Mouse (Mus musculus) C2C12 (cell line): ENCODE results near the gene Prdm9. TPM values are rescaled to one million over a fixed set of nuclear protein-coding genes. Genes with fewer than 3 reads are reported as not detected.

ENCODE experiments used
- H3K27me3 ChIP-seq: one replicate; pipeline ENCODE4 v1.6.1; 2011; ENCODE audit not compliant: control insufficient read depth, insufficient read depth, insufficient read length
- H3K36me3 ChIP-seq: one replicate; pipeline ENCODE4 v1.6.1; 2011; ENCODE audit not compliant: control insufficient read depth, insufficient read depth
- H3K4me3 ChIP-seq: one replicate; pipeline ENCODE4 v1.5.1; 2011; ENCODE audit warnings: mild to moderate bottlenecking, control low read depth; ENCODE audit not compliant: poor library complexity, insufficient read depth, severe bottlenecking
- H3K79me2 ChIP-seq: one replicate; pipeline ENCODE4 v1.6.1; 2011; ENCODE audit not compliant: control insufficient read depth, insufficient read depth
- H3K79me3 ChIP-seq: one replicate; pipeline ENCODE4 v1.6.1; 2011; ENCODE audit warnings: low read depth, control low read depth
- H3ac ChIP-seq: one replicate; pipeline ENCODE3; 2011; ENCODE audit warnings: low read depth; ENCODE audit not compliant: control insufficient read depth, insufficient read length
- CEBPB ChIP-seq: IDR thresholded peaks from one replicate; pipeline ENCODE4 v1.6.1; 2011; ENCODE audit warnings: low read depth, mild to moderate bottlenecking, control low read depth, moderate library complexity
- CTCF ChIP-seq: IDR thresholded peaks from one replicate; pipeline ENCODE4 v1.5.1; 2011; ENCODE audit not compliant: control insufficient read depth, insufficient read depth, insufficient read length
- FOSL1 ChIP-seq: IDR thresholded peaks from one replicate; pipeline ENCODE4 v1.8.0; 2011; ENCODE audit warnings: mild to moderate bottlenecking, low read length; ENCODE audit not compliant: poor library complexity, insufficient read depth, severe bottlenecking
- MAX ChIP-seq: IDR thresholded peaks from one replicate; pipeline ENCODE4 v1.6.1; 2011; ENCODE audit warnings: mild to moderate bottlenecking, control low read depth
- MYOD1 ChIP-seq: IDR thresholded peaks from one replicate; pipeline ENCODE4 v1.6.1; 2011; ENCODE audit warnings: low read depth; ENCODE audit not compliant: control insufficient read depth, insufficient read length
- MYOG ChIP-seq: IDR thresholded peaks from one replicate; pipeline ENCODE4 v1.6.1; 2011; ENCODE audit not compliant: control insufficient read depth, insufficient read length; ENCODE audit errors: extremely low read depth
- USF1 ChIP-seq: IDR thresholded peaks from one replicate; pipeline ENCODE4 v1.6.1; 2011; ENCODE audit warnings: low read depth, mild to moderate bottlenecking, control low read depth, moderate library complexity
- long read RNA-seq, 2 experiments: library from polyadenylated mRNA; unstranded; transcript quantifications; one replicate each; pipeline ENCODE4 v2.0.0; 2019 to 2020
- polyA plus RNA-seq: library from polyadenylated mRNA; unstranded; fragments of >200 nt; fragmentation: generic; extraction: Trizol; gene quantifications from one replicate; pipeline ENCODE4 v1.2.1, GENCODE M21; 2012; ENCODE audit warnings: missing spikeins

Prdm9 gene
- polyA plus RNA-seq = 0.43 TPM
- long read RNA-seq, experiment 1 = 0 reads
- long read RNA-seq, experiment 2, partial matches to known transcripts = 0 of 5 reads
- long read RNA-seq, experiment 2, other reads (novel, unspliced or antisense) = 3 of 5 reads

DNA sequence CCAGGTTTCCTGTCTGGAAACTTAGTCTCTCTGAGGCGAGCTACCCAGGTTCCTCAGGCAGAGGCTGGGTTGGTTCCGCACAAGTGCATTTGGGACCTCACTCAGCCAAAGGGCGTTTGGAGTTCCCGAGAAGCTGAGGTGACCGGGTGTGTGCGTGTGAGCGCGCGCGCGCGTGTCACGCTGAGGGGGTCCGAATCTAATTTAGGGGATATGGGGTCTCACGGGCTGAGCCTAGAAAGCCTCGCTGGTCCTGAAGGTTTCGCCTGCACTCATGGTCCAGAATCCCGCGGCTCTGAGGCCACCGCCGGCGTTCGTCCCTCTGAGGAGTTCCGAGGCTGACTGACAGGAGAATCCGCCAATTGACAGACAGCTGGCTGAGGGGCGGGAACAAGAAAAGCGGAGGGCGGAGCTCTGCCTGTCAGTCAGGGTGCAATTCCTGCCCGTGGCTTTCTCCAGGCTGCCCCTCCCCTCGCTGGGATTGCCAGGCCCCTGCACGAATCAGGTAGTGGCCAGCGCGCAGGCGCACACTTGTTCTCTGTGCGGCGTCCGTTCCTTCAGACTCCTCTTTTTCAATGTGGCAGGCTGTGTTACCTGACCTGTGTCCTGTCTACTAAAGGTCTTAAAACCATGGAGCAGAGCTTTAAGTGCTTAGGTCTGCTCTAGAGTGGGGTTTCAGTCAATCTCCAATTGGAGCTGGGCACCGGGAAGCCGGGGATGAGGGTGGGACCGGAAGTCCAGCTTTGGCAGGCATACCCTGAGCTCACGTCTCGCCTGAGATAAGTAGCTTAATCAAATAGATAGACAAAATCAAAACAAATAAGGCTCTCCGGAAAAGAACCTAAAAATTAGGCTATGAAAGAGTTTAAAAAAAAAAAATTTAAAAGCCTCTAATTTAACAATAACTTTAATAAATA, at the start of gene Prdm9:
TSS of gene Prdm9 (minus strand) at position 341 of the 914 bp plus-strand sequence.
- Histone ChIP-seq H3K27me3 (no peaks in the 10 kb centered on the region), H3K36me3 (no peaks in the 10 kb centered on the region), H3K79me3 (no peaks in the 10 kb centered on the region), H3ac (peak within 1 kb of the TSS; percentile 76), H3K4me3 (peak within 1 kb of the TSS; percentile 44), H3K79me2 (no peaks in the 10 kb centered on the region)
- no peak for TF ChIP-seq MYOG
- peak; percentile 78 for TF ChIP-seq MAX
- TF ChIP-seq FOSL1 = no peak
- no peak for TF ChIP-seq CEBPB
- no peak for TF ChIP-seq USF1
- TF ChIP-seq MYOD1 = no peak

DNA sequence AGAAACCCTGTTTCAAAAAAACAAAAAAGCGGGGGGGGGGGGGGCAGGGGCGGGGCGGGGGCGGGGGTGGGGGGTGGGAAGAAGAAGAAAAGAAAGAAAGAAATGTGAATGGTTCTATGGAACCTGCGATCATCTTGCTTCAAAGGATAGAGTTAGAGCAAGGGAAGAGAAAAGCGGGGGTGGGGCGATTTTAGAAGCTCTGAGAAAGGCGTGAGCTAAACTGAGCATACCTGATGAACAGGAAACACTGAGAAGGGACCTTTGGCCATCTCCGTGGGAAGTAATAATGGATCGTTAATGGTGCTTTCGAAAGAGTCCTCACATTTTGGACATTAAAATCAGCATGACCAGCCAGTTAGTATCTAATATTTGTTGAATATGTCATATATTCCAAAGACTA, 35.3 kb upstream of the Prdm9 start:
- H3K36me3 ChIP-seq = no peaks in the 10 kb centered on the region
- H3K79me3 ChIP-seq = no peaks in the 10 kb centered on the region
- no peak overlapping the region for H3ac ChIP-seq
- TF ChIP-seq USF1 (no peak), MYOD1 (no peak), CTCF (no peak), MYOG (no peak), CEBPB (no peak)
- H3K79me2 ChIP-seq = no peaks in the 10 kb centered on the region
- H3K4me3 ChIP-seq = no peak overlapping the region
- H3K27me3 ChIP-seq = no peaks in the 10 kb centered on the region

DNA sequence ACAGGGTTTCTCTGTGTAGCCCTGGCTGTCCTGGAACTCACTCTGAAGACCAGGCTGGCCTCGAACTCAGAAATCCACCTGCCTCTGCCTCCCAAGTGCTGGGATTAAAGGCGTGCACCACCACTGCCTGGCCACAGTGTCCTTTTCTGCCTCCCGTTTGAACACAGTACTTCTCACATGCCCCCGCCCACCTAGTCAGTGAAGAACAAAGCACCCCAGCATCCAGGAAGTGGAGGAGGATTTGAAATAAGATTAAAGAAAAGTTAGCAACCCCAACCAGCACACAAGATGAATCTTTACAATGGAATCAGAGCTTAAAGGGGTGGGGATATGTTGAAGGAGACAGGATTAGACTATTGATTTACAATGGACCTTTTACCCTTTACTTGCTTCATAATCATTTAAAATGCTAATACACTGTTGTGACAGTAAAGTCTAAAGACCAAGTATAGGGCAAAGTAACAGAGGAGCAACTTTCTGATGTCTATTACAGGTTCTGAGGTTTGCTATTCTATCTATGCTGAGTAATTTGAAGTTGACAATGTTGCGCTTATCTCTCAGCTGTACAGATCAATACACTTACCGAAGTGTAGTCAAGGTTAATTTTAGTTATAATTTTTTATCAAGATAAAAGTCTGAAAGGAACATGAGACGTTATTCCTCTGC, 27.2 kb upstream of the Prdm9 start:
- TF ChIP-seq CEBPB (no peak), MAX (no peak), MYOD1 (no peak), USF1 (no peak), CTCF (no peak), MYOG (no peak)
- H3ac ChIP-seq = no peak overlapping the region
- H3K36me3 ChIP-seq = no peaks in the 10 kb centered on the region
- no peak overlapping the region for H3K4me3 ChIP-seq
- no peaks in the 10 kb centered on the region for H3K79me3 ChIP-seq
- H3K27me3 ChIP-seq = no peaks in the 10 kb centered on the region
- no peaks in the 10 kb centered on the region for H3K79me2 ChIP-seq

DNA sequence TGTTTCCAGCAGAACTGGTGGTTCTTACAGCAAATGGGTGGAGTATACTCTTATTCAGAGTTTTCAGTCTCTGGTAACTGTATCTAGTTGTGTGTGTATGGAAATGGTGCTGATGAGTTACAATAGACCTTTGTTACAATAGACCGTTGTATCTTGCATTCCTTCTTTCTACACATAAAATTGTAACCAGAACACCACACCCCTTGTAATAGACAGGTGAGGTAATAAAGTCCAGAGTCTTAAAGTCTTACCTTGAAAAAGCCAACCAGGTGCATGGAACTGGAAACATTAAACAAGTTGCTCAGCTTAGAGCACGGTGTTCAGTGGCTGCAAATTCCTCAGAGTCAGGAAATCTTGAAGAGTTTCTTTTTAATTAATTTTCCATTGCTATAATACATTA, 24.0 kb upstream of the Prdm9 start:
- Histone ChIP-seq H3K4me3 (no peak overlapping the region), H3K27me3 (no peaks in the 10 kb centered on the region)

DNA sequence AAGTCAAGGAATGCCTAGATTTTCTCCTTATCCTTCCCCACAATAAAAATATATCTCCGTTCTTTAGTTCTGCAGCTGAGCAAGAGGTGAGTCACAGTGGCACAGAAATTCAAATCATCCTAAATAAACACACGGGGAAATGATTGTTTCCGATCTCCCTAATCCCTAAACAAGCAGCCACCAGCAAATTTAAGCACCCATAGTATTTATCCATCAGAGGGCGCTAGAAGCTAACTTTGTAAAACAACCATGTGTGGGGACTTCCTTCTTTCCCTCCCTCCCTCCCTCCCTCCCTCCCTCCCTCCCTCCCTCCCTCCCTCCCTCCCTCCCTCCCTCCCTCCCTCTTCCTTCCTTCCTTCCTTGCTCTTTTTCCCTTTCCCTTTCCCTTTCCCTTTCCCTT, 21.5 kb upstream of the Prdm9 start:
- no peaks in the 10 kb centered on the region for H3K27me3 ChIP-seq
- H3K79me3 ChIP-seq = no peaks in the 10 kb centered on the region

More for the DNA sequence above, 24.0 kb upstream of the Prdm9 start:
- H3K79me2 ChIP-seq = no peaks in the 10 kb centered on the region
- H3K79me3 ChIP-seq = no peaks in the 10 kb centered on the region
- TF ChIP-seq MYOG = no peak
- no peak for TF ChIP-seq FOSL1
- TF ChIP-seq CTCF = no peak
- no peak for TF ChIP-seq USF1
- H3K36me3 ChIP-seq = no peaks in the 10 kb centered on the region
- H3ac ChIP-seq = no peak overlapping the region

More for the DNA sequence above, 21.5 kb upstream of the Prdm9 start:
- Histone ChIP-seq H3K36me3 (no peaks in the 10 kb centered on the region), H3K4me3 (no peak overlapping the region), H3ac (no peak overlapping the region), H3K79me2 (no peaks in the 10 kb centered on the region)
- TF ChIP-seq MYOD1 (no peak), MAX (no peak), USF1 (no peak), CTCF (no peak), MYOG (no peak), CEBPB (no peak), FOSL1 (no peak)
